Mouse (Mus musculus) limb, embryonic 10.5 days (tissue): ENCODE data around the gene Mcrip1. TPM values are rescaled to one million over a fixed set of nuclear protein-coding genes. Genes with fewer than 3 reads are reported as not detected.

ENCODE experiments used
- DNase-seq: peaks from one replicate; pipeline ENCODE4 v3.0.0-alpha.2; 2017; ENCODE audit warnings: low spot score
- H3K27ac ChIP-seq: fragments of 300-500 bp; sonication (generic); 2 replicates; pipeline ENCODE4 v1.5.1; 2016; ENCODE audit warnings: mild to moderate bottlenecking
- H3K27me3 ChIP-seq: fragments of 300-500 bp; sonication (generic); 2 replicates; pipeline ENCODE4 v1.6.1; 2016; ENCODE audit warnings: low read depth, mild to moderate bottlenecking; ENCODE audit not compliant: poor library complexity, severe bottlenecking
- H3K36me3 ChIP-seq: fragments of 300-500 bp; sonication (generic); 2 replicates; pipeline ENCODE4 v1.6.1; 2016; ENCODE audit warnings: mild to moderate bottlenecking, moderate library complexity
- H3K4me1 ChIP-seq: fragments of 300-500 bp; sonication (generic); 2 replicates; pipeline ENCODE4 v1.6.1; 2016
- H3K4me3 ChIP-seq: fragments of 300-500 bp; sonication (generic); 2 replicates; pipeline ENCODE4 v1.5.1; 2016; ENCODE audit warnings: mild to moderate bottlenecking, moderate library complexity
- H3K9me3 ChIP-seq: fragments of 300-500 bp; sonication (generic); replicated peaks from 2 replicates; pipeline ENCODE4 v1.6.1; 2016; ENCODE audit warnings: mild to moderate bottlenecking
- WGBS: fragments of 180-500 bp; shearing (Covaris S2); methylation state at CpG from one replicate; pipeline ENCODE4 v1.1.7; 2016; 5-methylcytosine and 5-hydroxymethylcytosine counted together
- polyA plus RNA-seq: library from polyadenylated mRNA; unstranded; fragments of >200 nt; fragmentation: Nextera tagmentation; extraction: Ambion mirVana; gene quantifications from 2 replicates; pipeline ENCODE4 v1.2.1, GENCODE M21; 2016

Mcrip1 gene
- polyA plus RNA-seq, 1 experiment from 2014 or later, result 235 TPM

GRCm38 (mm10) chr11:120498226-120498625 is 51.3 kb downstream of the Mcrip1 start:
- H3K4me1 ChIP-seq, result peaks cover 19% of the 10 kb centered on the region
- 0 out of 2 replicates have a peak overlapping the region, but pooled peaks have one; percentile 4 for H3K4me3 ChIP-seq
- H3K36me3 ChIP-seq, result peaks cover 65% of the 10 kb centered on the region
- no peaks in the 10 kb centered on the region for H3K9me3 ChIP-seq
- 92% methylated on average over 12 of the region's 12 CpGs for WGBS
- H3K27me3 ChIP-seq, result no peaks in the 10 kb centered on the region
- H3K27ac ChIP-seq, result no peak overlapping the region
- DNase-seq, result no peak

- Histone ChIP-seq H3K27ac (no peak overlapping the region), H3K9me3 (no peaks in the 10 kb centered on the region), H3K4me3 (no peak overlapping the region), H3K4me1 (peaks cover 27% of the 10 kb centered on the region), H3K27me3 (no peaks in the 10 kb centered on the region), H3K36me3 (peaks cover 65% of the 10 kb centered on the region)
- DNase-seq, result no peak
- 96% methylated on average over 3 of the region's 3 CpGs for WGBS
Measured at GRCm38 (mm10) chr11:120497436-120497835, 52.1 kb downstream of the Mcrip1 start.

GRCm38 (mm10) chr11:120493911-120494310 is 55.6 kb downstream of the Mcrip1 start:
- DNase-seq, result no peak
- 82% methylated on average over 3 of the region's 3 CpGs for WGBS
- Histone ChIP-seq H3K4me1 (peaks cover 51% of the 10 kb centered on the region), H3K9me3 (no peaks in the 10 kb centered on the region), H3K36me3 (peaks cover 72% of the 10 kb centered on the region), H3K4me3 (peak overlapping the region; percentile 97; the same call in 1 of the 2 replicates), H3K27me3 (no peaks in the 10 kb centered on the region), H3K27ac (0 out of 2 replicates have a peak overlapping the region, but pooled peaks have one; percentile 19)

GRCm38 (mm10) chr11:120493351-120493750 is 56.2 kb downstream of the Mcrip1 start:
- peak overlapping the region; percentile 97 for H3K4me3 ChIP-seq
- H3K27me3 ChIP-seq, result no peaks in the 10 kb centered on the region
- H3K4me1 ChIP-seq, result peaks cover 51% of the 10 kb centered on the region
- H3K36me3 ChIP-seq, result peaks cover 72% of the 10 kb centered on the region
- no peak for DNase-seq
- WGBS, result 81% methylated on average over 3 of the region's 3 CpGs
- peak overlapping the region; percentile 90 for H3K27ac ChIP-seq
- no peaks in the 10 kb centered on the region for H3K9me3 ChIP-seq

Other genes starting within 250 kb of the Mcrip1 start
- gene Actg1, start 201.2 kb downstream of the Mcrip1 start, polyA plus RNA-seq, result 3,099 and 3,197 TPM in 2 replicates
- gene Fscn2, start 188.2 kb downstream of the Mcrip1 start, polyA plus RNA-seq, result 0.35 and 0.74 TPM in 2 replicates
- gene Faap100, start 171.0 kb downstream of the Mcrip1 start, polyA plus RNA-seq, result 34.2 and 40.6 TPM in 2 replicates
- 55.7 and 56.8 TPM in 2 replicates for gene Nploc4, start 112.0 kb downstream of the Mcrip1 start, polyA plus RNA-seq
- gene Tspan10, start 107.1 kb downstream of the Mcrip1 start, polyA plus RNA-seq, result not detected in 2 replicates
- 0.24 TPM in 1 of 2 replicates, not detected in the other for gene Pde6g, start 96.2 kb downstream of the Mcrip1 start, polyA plus RNA-seq
- 9.7 and 10.5 TPM in 2 replicates for gene Oxld1, start 91.7 kb downstream of the Mcrip1 start, polyA plus RNA-seq
- gene Ccdc137, start 91.6 kb downstream of the Mcrip1 start, polyA plus RNA-seq, result 48.9 and 56.7 TPM in 2 replicates
- 54.2 and 65.6 TPM in 2 replicates for gene Arl16, start 82.1 kb downstream of the Mcrip1 start, polyA plus RNA-seq
- 187 and 250 TPM in 2 replicates for gene Mrpl12, start 65.1 kb downstream of the Mcrip1 start, polyA plus RNA-seq
- 69.0 and 71.8 TPM in 2 replicates for gene Slc25a10, start 57.9 kb downstream of the Mcrip1 start, polyA plus RNA-seq
- gene Gcgr, start 19.0 kb downstream of the Mcrip1 start, polyA plus RNA-seq, result 0.26 and 1.1 TPM in 2 replicates
- gene Ppp1r27, start 1.4 kb upstream of the Mcrip1 start, polyA plus RNA-seq, result 0.25 and 0.26 TPM in 2 replicates
- gene P4hb, start 23.5 kb upstream of the Mcrip1 start, polyA plus RNA-seq, result 613 and 656 TPM in 2 replicates
- gene Arhgdia, start 31.9 kb upstream of the Mcrip1 start, polyA plus RNA-seq, result 742 and 814 TPM in 2 replicates
- gene Alyref, start 48.6 kb upstream of the Mcrip1 start, polyA plus RNA-seq, result 720 and 728 TPM in 2 replicates
- gene Anapc11, start 48.7 kb upstream of the Mcrip1 start, polyA plus RNA-seq, result 201 and 207 TPM in 2 replicates
- 0.56 TPM in 1 of 2 replicates, not detected in the other for gene Npb, start 58.8 kb upstream of the Mcrip1 start, polyA plus RNA-seq
- gene Pcyt2, start 68.2 kb upstream of the Mcrip1 start, polyA plus RNA-seq, result 161 and 169 TPM in 2 replicates
- gene Sirt7, start 75.5 kb upstream of the Mcrip1 start, polyA plus RNA-seq, result 27.2 and 28.8 TPM in 2 replicates
- gene Mafg, start 83.9 kb upstream of the Mcrip1 start, polyA plus RNA-seq, result 25.9 and 28.1 TPM in 2 replicates
- gene Pycr1, start 94.0 kb upstream of the Mcrip1 start, polyA plus RNA-seq, result 40.6 TPM in 2 replicates
- not detected in 2 replicates for gene Myadml2, start 98.4 kb upstream of the Mcrip1 start, polyA plus RNA-seq
- gene Notum, start 111.4 kb upstream of the Mcrip1 start, polyA plus RNA-seq, result 9.1 and 10.1 TPM in 2 replicates
- gene Aspscr1, start 123.2 kb upstream of the Mcrip1 start, polyA plus RNA-seq, result 166 and 171 TPM in 2 replicates
- 122 and 123 TPM in 2 replicates for gene Cenpx, start 164.0 kb upstream of the Mcrip1 start, polyA plus RNA-seq
- gene Lrrc45, start 164.2 kb upstream of the Mcrip1 start, polyA plus RNA-seq, result 52.8 and 60.8 TPM in 2 replicates
- 25.4 and 28.8 TPM in 2 replicates for gene Rac3, start 171.7 kb upstream of the Mcrip1 start, polyA plus RNA-seq
- gene Dcxr, start 177.6 kb upstream of the Mcrip1 start, polyA plus RNA-seq, result 14.0 and 15.9 TPM in 2 replicates
- gene Cbr2, start 182.4 kb upstream of the Mcrip1 start, polyA plus RNA-seq, result 15.2 and 16.3 TPM in 2 replicates
- gene Hmga1b, start 213.1 kb upstream of the Mcrip1 start, polyA plus RNA-seq, result 9.3 and 20.0 TPM in 2 replicates
- gene Rfng, start 234.5 kb upstream of the Mcrip1 start, polyA plus RNA-seq, result 35.7 and 40.4 TPM in 2 replicates
- 269 and 270 TPM in 2 replicates for gene Gps1, start 234.5 kb upstream of the Mcrip1 start, polyA plus RNA-seq
- 122 and 136 TPM in 2 replicates for gene Dus1l, start 246.7 kb upstream of the Mcrip1 start, polyA plus RNA-seq